Mouse (Mus musculus) neural tube, embryonic 11.5 days (tissue): ENCODE data around the gene Aldoart2. TPM values are rescaled to one million over a fixed set of nuclear protein-coding genes. Genes with fewer than 3 reads are reported as not detected.

Source experiments
- ATAC-seq: fragments of 200-750 bp; cut with Nextera tagmentation; 2 replicates; pipeline ENCODE4 v1.8.0; 2017; ENCODE audit warnings: moderate number of reproducible peaks, mild to moderate bottlenecking, moderate TSS enrichment, moderate library complexity; ENCODE audit not compliant: insufficient read depth, low FRiP score, low TSS enrichment
- DNase-seq: peaks from one replicate; pipeline ENCODE4 v3.0.0-alpha.2; 2015; ENCODE audit warnings: low spot score
- H3K27ac ChIP-seq: fragments of 300-500 bp; sonication (generic); 2 replicates; pipeline ENCODE4 v1.5.1; 2014; ENCODE audit warnings: low read depth, mild to moderate bottlenecking, low read length
- H3K27me3 ChIP-seq: fragments of 300-500 bp; sonication (generic); 2 replicates; pipeline ENCODE4 v1.6.1; 2014; ENCODE audit warnings: mild to moderate bottlenecking, low read length, mixed read lengths; ENCODE audit not compliant: control insufficient read depth, insufficient read depth
- H3K36me3 ChIP-seq: fragments of 300-500 bp; sonication (generic); 2 replicates; pipeline ENCODE4 v1.6.1; 2014; ENCODE audit warnings: mild to moderate bottlenecking, low read length, moderate library complexity, mixed read lengths; ENCODE audit not compliant: control insufficient read depth, insufficient read depth
- H3K4me1 ChIP-seq: fragments of 300-500 bp; sonication (generic); 2 replicates; pipeline ENCODE4 v1.6.1; 2014; ENCODE audit warnings: low read length, mixed read lengths; ENCODE audit not compliant: control insufficient read depth, insufficient read depth
- H3K4me2 ChIP-seq: fragments of 300-500 bp; sonication (generic); 2 replicates; pipeline ENCODE4 v1.6.1; 2014; ENCODE audit warnings: low read depth, mild to moderate bottlenecking, moderate library complexity
- H3K4me3 ChIP-seq: fragments of 300-500 bp; sonication (generic); 2 replicates; pipeline ENCODE4 v1.5.1; 2014; ENCODE audit warnings: low read depth, low read length
- H3K9ac ChIP-seq: fragments of 300-500 bp; sonication (generic); 2 replicates; pipeline ENCODE4 v1.6.1; 2014; ENCODE audit warnings: mild to moderate bottlenecking, low read length
- H3K9me3 ChIP-seq: fragments of 300-500 bp; sonication (generic); 2 replicates; pipeline ENCODE4 v1.6.1; 2016; ENCODE audit warnings: low read length; ENCODE audit not compliant: control insufficient read depth
- WGBS: fragments of 180-500 bp; shearing (Covaris S2); extraction: QIAGEN DNeasy Blood & Tissue Kit; methylation state at CpG from one replicate; pipeline ENCODE4 v1.1.7; 2014; 5-methylcytosine and 5-hydroxymethylcytosine counted together
- polyA plus RNA-seq: library from polyadenylated mRNA; unstranded; fragments of >200 nt; fragmentation: Nextera tagmentation; extraction: Ambion mirVana; gene quantifications from 2 replicates; pipeline ENCODE4 v1.2.1, GENCODE M21; 2014

The Aldoart2 gene
- polyA plus RNA-seq, 1 experiment from 2014 or later = 0.19 TPM

GRCm38 (mm10) chr12:55599639-55600502 is 34.8 kb downstream of the Aldoart2 start:
- Histone ChIP-seq H3K27me3 (peaks cover 48% of the 10 kb centered on the region), H3K4me2 (peak overlapping the region; percentile 79), H3K9ac (no peak overlapping the region), H3K27ac (no peak overlapping the region), H3K36me3 (no peaks in the 10 kb centered on the region), H3K4me3 (peak overlapping the region; percentile 48), H3K4me1 (peaks cover 16% of the 10 kb centered on the region), H3K9me3 (no peaks in the 10 kb centered on the region)
- ATAC-seq = 0 out of 2 replicates have a peak, but pooled peaks have one; percentile 56
- WGBS = under 1% methylated on average over 98 of the region's 109 CpGs
- peak; percentile 73 for DNase-seq

DNA sequence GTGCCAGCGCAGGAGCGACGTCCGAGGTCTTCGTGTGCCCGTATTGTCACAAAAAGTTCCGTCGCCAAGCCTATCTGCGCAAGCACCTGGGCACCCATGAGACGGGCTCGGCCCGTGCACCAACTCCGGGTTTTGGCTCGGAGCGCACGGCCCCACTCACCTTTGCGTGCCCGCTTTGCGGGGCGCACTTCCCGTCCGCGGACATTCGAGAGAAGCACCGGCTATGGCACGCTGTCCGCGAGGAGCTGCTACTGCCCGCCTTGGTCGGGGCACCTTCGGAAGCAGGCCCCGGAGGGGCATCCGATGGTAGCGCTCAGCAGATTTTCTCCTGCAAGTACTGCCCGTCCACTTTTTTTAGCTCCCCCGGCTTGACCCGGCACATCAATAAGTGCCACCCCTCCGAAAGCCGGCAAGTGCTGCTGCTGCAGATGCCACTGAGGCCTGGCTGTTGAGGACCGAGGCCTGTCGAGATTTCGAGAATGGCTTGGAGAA is 35.5 kb downstream of the Aldoart2 start:
- H3K4me1 ChIP-seq = peaks cover 16% of the 10 kb centered on the region
- H3K9ac ChIP-seq = no peak overlapping the region
- no peak overlapping the region for H3K27ac ChIP-seq
- peak overlapping the region; percentile 79 for H3K4me2 ChIP-seq
- ATAC-seq = no peak
- peaks cover 48% of the 10 kb centered on the region for H3K27me3 ChIP-seq
- no peaks in the 10 kb centered on the region for H3K9me3 ChIP-seq
- H3K4me3 ChIP-seq = peak overlapping the region; percentile 48
- DNase-seq = no peak
- H3K36me3 ChIP-seq = no peaks in the 10 kb centered on the region
- WGBS = 3% methylated on average over 42 of the region's 42 CpGs

DNA sequence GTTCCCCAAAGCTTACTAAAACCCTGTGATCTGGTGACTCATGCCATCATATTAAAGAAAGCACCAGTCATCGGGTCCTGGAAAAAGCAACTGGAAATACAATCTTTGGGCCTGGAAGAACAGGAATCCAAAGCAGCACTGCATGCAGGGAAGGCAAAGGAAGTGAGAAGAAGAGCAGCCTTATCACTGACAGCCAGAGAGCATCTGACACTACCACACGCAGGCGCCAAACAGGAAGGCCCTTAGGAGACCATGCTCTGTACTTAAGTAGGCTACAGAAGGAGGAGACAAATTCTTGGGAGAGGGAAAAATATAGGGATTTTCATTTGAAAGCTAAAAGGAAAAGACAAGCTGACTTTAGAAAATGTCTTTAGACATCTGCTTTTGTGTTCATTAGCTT is 39.4 kb downstream of the Aldoart2 start:
- ATAC-seq (no peak), DNase-seq (no peak)
- Histone ChIP-seq H3K4me2 (no peak overlapping the region), H3K4me1 (peaks cover 10% of the 10 kb centered on the region), H3K4me3 (no peak overlapping the region), H3K27me3 (peaks cover 26% of the 10 kb centered on the region), H3K27ac (no peak overlapping the region), H3K36me3 (no peaks in the 10 kb centered on the region), H3K9me3 (no peaks in the 10 kb centered on the region), H3K9ac (no peak overlapping the region)
- 82% methylated on average over 3 of the region's 3 CpGs for WGBS

- no peaks in the 10 kb centered on the region; the same call in 1 of the 2 replicates for H3K4me1 ChIP-seq
- 0 out of 2 replicates have a peak, but pooled peaks have one; percentile 38 for ATAC-seq
- H3K27ac ChIP-seq = no peak overlapping the region
- H3K36me3 ChIP-seq = no peaks in the 10 kb centered on the region
- H3K9me3 ChIP-seq = no peaks in the 10 kb centered on the region
- no peak overlapping the region for H3K4me2 ChIP-seq
- DNase-seq = no peak
- H3K4me3 ChIP-seq = no peak overlapping the region
- no peaks in the 10 kb centered on the region for H3K27me3 ChIP-seq
- WGBS = 29% methylated on average over 4 of the region's 4 CpGs
- H3K9ac ChIP-seq = no peak overlapping the region
These were observed 42.9 kb downstream of the Aldoart2 start for GRCm38 (mm10) chr12:55607902-55608301.

GRCm38 (mm10) chr12:55610812-55611211 is 45.8 kb downstream of the Aldoart2 start:
- Histone ChIP-seq H3K36me3 (no peaks in the 10 kb centered on the region), H3K4me3 (no peak overlapping the region), H3K9ac (no peak overlapping the region), H3K4me2 (no peak overlapping the region), H3K4me1 (no peaks in the 10 kb centered on the region), H3K27me3 (no peaks in the 10 kb centered on the region), H3K27ac (no peak overlapping the region), H3K9me3 (no peaks in the 10 kb centered on the region)
- 79% methylated on average over 2 of the region's 2 CpGs for WGBS
- ATAC-seq (no peak), DNase-seq (no peak)

Other genes starting within 250 kb of the Aldoart2 start
- 468 and 483 TPM in 2 replicates for gene Psma6, start 181.0 kb upstream of the Aldoart2 start, polyA plus RNA-seq
- 44.7 and 46.9 TPM in 2 replicates for gene Nfkbia, start 72.6 kb upstream of the Aldoart2 start, polyA plus RNA-seq
- 0.69 and 1.6 TPM in 2 replicates for gene Insm2, start 34.2 kb downstream of the Aldoart2 start, polyA plus RNA-seq